Mouse (Mus musculus) neutrophil, adult 5-6 weeks (primary cell): ENCODE measurements around the gene AC161166.1. TPM values are rescaled to one million over a fixed set of nuclear protein-coding genes. Genes with fewer than 3 reads are reported as not detected.
A peak's percentile ranks its signal among the peaks of the same experiment; 100 is the strongest.
"Not testable (repeated sequence)": the region's sequence is repeated elsewhere in the genome, so short reads cannot be mapped to it uniquely, and the experiment has no call there.

Experiments
- ATAC-seq: fragments of 151-379, 151-347 bp; 2 replicates; pipeline ENCODE4 v1.8.0; 2017; ENCODE audit warnings: mild to moderate bottlenecking, moderate TSS enrichment; ENCODE audit not compliant: insufficient number of reproducible peaks, poor library complexity, low FRiP score, severe bottlenecking; ENCODE audit errors: extremely low read depth
- total RNA-seq: library from RNA; stranded (forward); fragments of 200-1000 nt; gene quantifications from 2 replicates; pipeline ENCODE4 v1.2.3, GENCODE M21; 2017

Gene AC161166.1
- total RNA-seq, 1 experiment from 2014 or later: not detected

GRCm38 (mm10) chr7:24529580-24529979 lies 17.3 kb upstream of the AC161166.1 start:
- no peak for ATAC-seq

- no peak for ATAC-seq
Measured at GRCm38 (mm10) chr7:24528861-24529260, 16.6 kb upstream of the AC161166.1 start.

- no peak for ATAC-seq
Measured at GRCm38 (mm10) chr7:24525686-24526420, 13.6 kb upstream of the AC161166.1 start.

- ATAC-seq: no peak
Measured at GRCm38 (mm10) chr7:24524978-24525377, 12.7 kb upstream of the AC161166.1 start.

- no peak for ATAC-seq
Measured at GRCm38 (mm10) chr7:24523723-24524122, 11.5 kb upstream of the AC161166.1 start.

- ATAC-seq: no peak
Measured at GRCm38 (mm10) chr7:24522805-24523204, 10.6 kb upstream of the AC161166.1 start.

- not testable (repeated sequence) for ATAC-seq
Measured at GRCm38 (mm10) chr7:24520054-24520453, 7.8 kb upstream of the AC161166.1 start.

- ATAC-seq: no peak
Measured at GRCm38 (mm10) chr7:24519130-24519529, 6.9 kb upstream of the AC161166.1 start.

GRCm38 (mm10) chr7:24517654-24518053 lies 5.4 kb upstream of the AC161166.1 start:
- no peak for ATAC-seq

- ATAC-seq: no peak
Measured at GRCm38 (mm10) chr7:24517077-24517476, 4.8 kb upstream of the AC161166.1 start.

GRCm38 (mm10) chr7:24516319-24516718 lies 4.1 kb upstream of the AC161166.1 start:
- ATAC-seq: not testable (repeated sequence)

GRCm38 (mm10) chr7:24507726-24508114 lies 4.5 kb downstream of the AC161166.1 start:
- no peak for ATAC-seq

- peak; percentile 44 for ATAC-seq
Measured at GRCm38 (mm10) chr7:24506838-24507725, 5.2 kb downstream of the AC161166.1 start, which contains the start of gene Zfp428. Zfp428 (plus strand) TSS chr7:24507006.

- no peak for ATAC-seq
Measured at GRCm38 (mm10) chr7:24506476-24506837, 5.8 kb downstream of the AC161166.1 start.

- no peak for ATAC-seq
Measured at GRCm38 (mm10) chr7:24506065-24506459, 6.2 kb downstream of the AC161166.1 start.

GRCm38 (mm10) chr7:24505447-24506064 lies 6.7 kb downstream of the AC161166.1 start:
- ATAC-seq: no peak

- no peak for ATAC-seq
Measured at GRCm38 (mm10) chr7:24504868-24505267, 7.4 kb downstream of the AC161166.1 start.

- ATAC-seq: no peak
Measured at GRCm38 (mm10) chr7:24504004-24504403, 8.3 kb downstream of the AC161166.1 start.

- ATAC-seq: no peak
Measured at GRCm38 (mm10) chr7:24501492-24501891, 10.8 kb downstream of the AC161166.1 start.

- no peak for ATAC-seq
Measured at GRCm38 (mm10) chr7:24500929-24501328, 11.3 kb downstream of the AC161166.1 start.
